ENCODE assay signal across 8 mouse cellular contexts in the genomic region with DNA sequence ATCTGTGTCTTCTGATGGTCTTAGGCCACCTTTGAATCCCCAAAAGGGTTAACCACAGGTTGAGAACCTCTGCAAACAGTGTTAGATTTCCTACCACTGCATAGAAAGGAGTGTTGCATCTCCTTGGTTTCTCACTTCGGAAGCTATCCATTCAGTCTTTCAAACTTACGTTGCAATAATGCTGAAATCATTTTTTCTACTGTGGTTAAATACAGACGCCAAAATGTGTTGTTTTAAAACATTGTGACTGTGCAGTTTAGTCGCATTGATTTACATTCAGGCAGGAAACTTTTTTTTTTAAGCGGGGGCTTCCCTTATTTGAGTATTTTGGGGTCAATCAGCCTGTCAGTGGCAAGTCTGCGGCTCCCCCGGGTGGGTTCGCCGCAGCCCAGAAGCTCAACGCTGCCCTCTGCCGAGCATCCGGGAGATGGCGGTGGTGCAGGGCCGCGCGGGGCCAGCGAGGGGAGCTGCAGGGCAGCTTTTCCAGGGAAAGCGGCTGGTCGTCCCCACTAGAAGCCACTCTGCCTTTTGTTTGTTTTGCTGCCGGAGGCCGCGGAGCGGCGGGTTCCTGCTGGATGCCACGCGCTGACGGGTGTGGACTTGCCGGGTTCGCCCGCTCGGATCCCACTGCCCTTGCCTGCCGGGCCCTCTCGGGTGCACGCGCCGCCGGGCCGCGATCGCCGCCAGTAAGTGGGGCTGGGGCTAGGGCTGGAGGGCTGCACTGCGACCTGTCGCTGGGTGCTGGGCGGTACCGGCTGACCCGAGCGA. TPM values are rescaled to one million over a fixed set of nuclear protein-coding genes. Genes with fewer than 3 reads are reported as not detected.
DNase-seq lines count a peak whose midpoint lies in the region; ATAC-seq and TF ChIP-seq lines count a peak whose summit lies in the region.

No protein-coding gene starts in this region.

- WGBS in embryonic facial prominence, embryonic 11.5 days, result 2% methylated on average over 47 of the region's 47 CpGs
- WGBS in limb, embryonic 11.5 days, result 2% methylated on average over 47 of the region's 47 CpGs
- WGBS in midbrain, embryonic 13.5 days, result 2% methylated on average over 47 of the region's 47 CpGs
- 1% methylated on average over 47 of the region's 47 CpGs for WGBS in small intestine, adult 2 months

- peak overlapping the region; percentile 39 for H3K4me2 ChIP-seq in embryonic facial prominence, embryonic 11.5 days (ENCODE audit: low read depth, low read length)
- H3K4me2 ChIP-seq in limb, embryonic 11.5 days (ENCODE audit: low read depth, severe bottlenecking), result peak overlapping the region; percentile 63
- peak overlapping the region; percentile 77 for H3K4me2 ChIP-seq in midbrain, embryonic 13.5 days (replicated peaks)

- ATAC-seq in embryonic facial prominence, embryonic 11.5 days (replicated peaks; ENCODE audit: insufficient number of reproducible peaks, low FRiP score, low TSS enrichment, low read depth), result peak; percentile 74
- peak; percentile 69 for ATAC-seq in limb, embryonic 11.5 days (ENCODE audit: insufficient number of reproducible peaks, low FRiP score, low TSS enrichment, low read depth)
- ATAC-seq in midbrain, embryonic 13.5 days, result peak; percentile 85

- TF ChIP-seq POLR2A in small intestine, adult 2 months (IDR thresholded peaks at IDR 0.05; ENCODE audit: low read depth, low read length), result peak; percentile 67

- peak overlapping the region; percentile 95 for H3K9ac ChIP-seq in embryonic facial prominence, embryonic 11.5 days (replicated peaks; ENCODE audit: low read length)
- peak overlapping the region; percentile 98 for H3K9ac ChIP-seq in limb, embryonic 11.5 days (ENCODE audit: low read length)
- H3K9ac ChIP-seq in midbrain, embryonic 13.5 days (replicated peaks), result peak overlapping the region; percentile 95

- H3K4me1 ChIP-seq in embryonic facial prominence, embryonic 11.5 days (ENCODE audit: control insufficient read depth, insufficient read depth, low read length), result no peaks in the 10 kb centered on the region
- 0 out of 2 replicates have a peak, but pooled peaks cover 10% of the 10 kb centered on the region for H3K4me1 ChIP-seq in limb, embryonic 11.5 days (ENCODE audit: control insufficient read depth, insufficient read depth, low read length)
- H3K4me1 ChIP-seq in midbrain, embryonic 13.5 days (replicated peaks), result peaks cover 33% of the 10 kb centered on the region
- H3K4me1 ChIP-seq in small intestine, adult 2 months (ENCODE audit: control insufficient read depth, insufficient read depth, insufficient read length, low read length), result peaks cover 13% of the 10 kb centered on the region; the same call in 1 of the 2 replicates

- TF ChIP-seq CTCF in small intestine, adult 2 months (IDR thresholded peaks at IDR 0.05; ENCODE audit: extremely low read depth, insufficient read length, insufficient replicate concordance, low read depth, low read length), result peak; percentile 99

- DNase-seq in 3134 (ENCODE audit: extremely low read depth, insufficient read length, low spot score), result peak; percentile 92
- peak; percentile 93 for DNase-seq in adrenal gland, postnatal 25 days
- DNase-seq in embryonic facial prominence, embryonic 11.5 days (ENCODE audit: low spot score), result peak; percentile 94
- DNase-seq in heart, adult 11 months, result peak; percentile 99
- peak; percentile 95 for DNase-seq in kidney, adult 18-20 months
- DNase-seq in limb, embryonic 11.5 days (ENCODE audit: low spot score), result peak; percentile 97

- peak overlapping the region; percentile 82 for H3K27ac ChIP-seq in embryonic facial prominence, embryonic 11.5 days (replicated peaks; ENCODE audit: low read depth, low read length)
- H3K27ac ChIP-seq in limb, embryonic 11.5 days (replicated peaks; ENCODE audit: low read depth, low read length), result peak overlapping the region; percentile 87
- peak overlapping the region; percentile 97 for H3K27ac ChIP-seq in midbrain, embryonic 13.5 days
- peak overlapping the region; percentile 72 for H3K27ac ChIP-seq in small intestine, adult 2 months (ENCODE audit: insufficient read depth, low read depth, low read length)

- H3K36me3 ChIP-seq in embryonic facial prominence, embryonic 11.5 days (replicated peaks; ENCODE audit: control insufficient read depth, insufficient read depth, low read depth, low read length), result no peaks in the 10 kb centered on the region
- peaks cover 2% of the 10 kb centered on the region; the same call in 1 of the 2 replicates for H3K36me3 ChIP-seq in limb, embryonic 11.5 days (ENCODE audit: control insufficient read depth, insufficient read depth, low read length)
- peaks cover 4% of the 10 kb centered on the region; the same call in 1 of the 2 replicates for H3K36me3 ChIP-seq in midbrain, embryonic 13.5 days
- H3K36me3 ChIP-seq in small intestine, adult 2 months (ENCODE audit: control insufficient read depth, insufficient read depth, low read length), result no peaks in the 10 kb centered on the region

- no peaks in the 10 kb centered on the region for H3K27me3 ChIP-seq in embryonic facial prominence, embryonic 11.5 days (ENCODE audit: control insufficient read depth, insufficient read depth, low read length)
- H3K27me3 ChIP-seq in limb, embryonic 11.5 days (ENCODE audit: control insufficient read depth, insufficient read depth, low read length), result no peaks in the 10 kb centered on the region
- H3K27me3 ChIP-seq in midbrain, embryonic 13.5 days, result no peaks in the 10 kb centered on the region
- no peaks in the 10 kb centered on the region for H3K27me3 ChIP-seq in small intestine, adult 2 months (ENCODE audit: control insufficient read depth, insufficient read depth, low read length)

- no peaks in the 10 kb centered on the region for H3K9me3 ChIP-seq in embryonic facial prominence, embryonic 11.5 days (replicated peaks; ENCODE audit: control insufficient read depth, low read length)
- H3K9me3 ChIP-seq in limb, embryonic 11.5 days (ENCODE audit: control insufficient read depth, low read length), result no peaks in the 10 kb centered on the region
- H3K9me3 ChIP-seq in midbrain, embryonic 13.5 days, result no peaks in the 10 kb centered on the region

- peak overlapping the region; percentile 72 for H3K4me3 ChIP-seq in embryonic facial prominence, embryonic 11.5 days (ENCODE audit: low read depth, low read length)
- H3K4me3 ChIP-seq in limb, embryonic 11.5 days (ENCODE audit: low read depth, low read length), result peak overlapping the region; percentile 81
- peak overlapping the region; percentile 77 for H3K4me3 ChIP-seq in midbrain, embryonic 13.5 days (replicated peaks)
- H3K4me3 ChIP-seq in small intestine, adult 2 months (ENCODE audit: low read depth, low read length), result peak overlapping the region; percentile 94

RNA-seq across cellular contexts. Expression of a gene that starts 4.0 kb away (rescaled TPM):
- total RNA-seq in adrenal gland, postnatal 25 days (2021), result 22.0 and 26.7 TPM in 2 replicates
- 33.4 and 35.2 TPM in 2 replicates for polyA plus RNA-seq in embryonic facial prominence, embryonic 11.5 days (2014; fragmentation: Nextera tagmentation; extraction: Ambion mirVana)
- polyA plus RNA-seq in limb, embryonic 11.5 days (2014; fragmentation: Nextera tagmentation; extraction: Ambion mirVana), result 42.7 and 47.5 TPM in 2 replicates
- 42.0 and 42.3 TPM in 2 replicates for polyA plus RNA-seq in midbrain, embryonic 13.5 days (2015; fragmentation: Nextera tagmentation; extraction: Ambion mirVana)
- 8.4 and 19.8 TPM in 2 replicates for polyA plus RNA-seq in small intestine, adult 2 months (2012; rRNA removed)

RNA-seq across cellular contexts. Expression of a gene that starts 4.1 kb away (rescaled TPM):
- 108 and 122 TPM in 2 replicates for total RNA-seq in adrenal gland, postnatal 25 days (2021)
- 37.3 and 37.4 TPM in 2 replicates for polyA plus RNA-seq in embryonic facial prominence, embryonic 11.5 days (2014; fragmentation: Nextera tagmentation; extraction: Ambion mirVana)
- polyA plus RNA-seq in limb, embryonic 11.5 days (2014; fragmentation: Nextera tagmentation; extraction: Ambion mirVana), result 31.9 and 33.2 TPM in 2 replicates
- 38.2 and 44.3 TPM in 2 replicates for polyA plus RNA-seq in midbrain, embryonic 13.5 days (2015; fragmentation: Nextera tagmentation; extraction: Ambion mirVana)
- 54.1 and 74.3 TPM in 2 replicates for polyA plus RNA-seq in small intestine, adult 2 months (2012; rRNA removed)

Comparison
In these comparisons a context has a peak if more than half of its experiments do, and no peak if none do; other contexts are left out.
1. Peak in every context shown above with its lines: DNase-seq, ATAC-seq, H3K4me3 ChIP-seq and H3K27ac ChIP-seq.